Mouse (Mus musculus) stomach, postnatal 0 days (tissue): ENCODE data around the gene Fmo6.

Experiments used
- CTCF ChIP-seq: IDR thresholded peaks from 2 replicates; pipeline ENCODE4 v1.5.1; 2016; ENCODE audit warnings: antibody characterized with exemption, low read depth, mild to moderate bottlenecking, moderate library complexity
- EP300 ChIP-seq: optimal IDR thresholded peaks from 2 replicates; pipeline ENCODE3; 2016; ENCODE audit warnings: antibody characterized with exemption

DNA sequence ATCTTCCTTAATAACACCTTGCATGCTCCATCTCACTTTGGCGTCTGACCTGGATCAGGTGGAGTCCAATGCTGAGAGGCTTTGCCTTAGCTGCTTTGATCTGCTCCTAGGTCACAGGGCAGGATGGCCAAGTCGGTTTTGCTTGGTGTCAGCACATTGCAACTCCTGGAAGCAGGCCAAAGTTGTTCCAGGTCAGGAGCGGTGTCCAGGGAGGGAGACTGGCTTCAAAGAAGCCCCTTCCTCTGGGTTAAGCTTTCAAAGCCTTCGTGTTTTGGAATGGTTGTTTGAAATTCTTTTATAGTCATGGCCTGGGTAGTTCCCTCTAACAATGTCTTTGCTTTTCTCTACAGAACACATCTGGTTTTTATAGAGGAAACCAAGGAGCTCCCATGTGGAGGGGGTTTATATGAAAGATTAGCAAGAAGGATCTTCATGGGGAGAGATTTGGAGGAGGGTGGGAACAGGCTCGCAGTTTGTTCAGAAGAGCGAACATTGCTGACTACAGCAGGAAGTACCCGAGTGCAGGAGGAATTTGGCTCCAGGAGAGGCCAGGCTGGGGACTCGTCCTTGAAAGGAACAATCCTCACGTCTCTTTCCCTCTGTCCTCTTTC, 65.5 kb downstream of the Fmo6 start:
- TF ChIP-seq CTCF, result no peak
- no peak for TF ChIP-seq EP300
